Mouse (Mus musculus): ENCODE results near the gene Zfp36l1. TPM values are rescaled to one million over a fixed set of nuclear protein-coding genes. Genes with fewer than 3 reads are reported as not detected.

Zfp36l1 gene
- polyA plus RNA-seq (2017; shearing (Covaris generic)) = 100 to 1,000 TPM; 109 to 177 (median 123) TPM

DNA sequence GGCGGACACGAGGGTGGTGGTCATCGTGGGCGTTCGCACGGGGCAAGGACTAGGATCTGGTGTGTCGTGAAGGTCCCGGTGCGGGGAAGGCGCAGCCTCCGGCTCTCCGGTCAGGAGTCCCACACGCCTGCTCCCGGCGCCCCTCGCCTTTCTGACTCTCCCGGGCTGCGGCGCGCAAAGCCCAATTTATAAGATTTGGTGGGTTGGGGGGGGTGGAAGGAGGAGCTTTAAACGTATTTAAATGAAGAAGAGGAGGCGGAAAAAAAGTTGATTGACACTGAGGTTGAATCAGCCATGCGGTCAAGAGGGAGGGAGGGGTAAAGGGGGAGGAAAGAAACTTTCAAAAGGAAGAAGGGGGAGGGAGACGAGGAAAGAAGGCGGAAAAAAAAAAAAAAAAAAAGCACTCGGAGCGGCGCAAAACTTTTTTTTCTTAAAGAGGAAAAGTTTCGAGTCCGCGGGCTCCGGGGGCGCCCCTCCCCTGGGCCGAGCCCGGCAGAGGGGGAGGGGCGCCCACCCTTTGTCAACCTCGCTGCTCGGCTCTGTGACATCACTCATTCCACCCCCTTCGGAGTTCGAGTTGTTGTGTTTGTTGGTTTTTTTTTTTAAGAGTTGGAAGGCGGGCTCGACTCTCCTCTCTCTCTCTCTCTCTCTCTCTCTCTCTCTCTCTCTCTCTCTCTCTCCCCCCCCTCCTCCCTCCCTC, at the start of gene Zfp36l1:
Gene Zfp36l1 (minus strand): TSS at position 162 of the 700 bp plus-strand sequence.
- ATAC-seq = peak; percentile 55

DNA sequence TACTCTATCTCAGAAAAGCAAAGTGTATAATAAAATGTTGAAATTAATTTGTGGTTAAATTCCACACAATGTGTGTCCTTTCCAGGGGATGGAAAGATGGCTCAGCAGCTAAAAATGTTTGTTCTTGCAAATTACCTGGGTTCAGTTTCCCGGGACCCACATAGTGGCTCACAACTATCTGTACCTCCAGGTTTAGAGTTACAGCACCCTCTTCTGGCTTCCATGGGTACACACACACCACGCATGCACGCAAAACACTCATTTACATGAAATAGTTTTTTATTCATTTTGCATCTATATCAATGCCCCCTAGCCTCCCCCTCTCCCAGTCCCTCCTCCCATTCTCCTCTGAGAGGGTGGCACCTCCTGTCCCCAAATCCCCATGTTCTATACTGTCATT, 49.6 kb upstream of the Zfp36l1 start:
- ATAC-seq = no peak

DNA sequence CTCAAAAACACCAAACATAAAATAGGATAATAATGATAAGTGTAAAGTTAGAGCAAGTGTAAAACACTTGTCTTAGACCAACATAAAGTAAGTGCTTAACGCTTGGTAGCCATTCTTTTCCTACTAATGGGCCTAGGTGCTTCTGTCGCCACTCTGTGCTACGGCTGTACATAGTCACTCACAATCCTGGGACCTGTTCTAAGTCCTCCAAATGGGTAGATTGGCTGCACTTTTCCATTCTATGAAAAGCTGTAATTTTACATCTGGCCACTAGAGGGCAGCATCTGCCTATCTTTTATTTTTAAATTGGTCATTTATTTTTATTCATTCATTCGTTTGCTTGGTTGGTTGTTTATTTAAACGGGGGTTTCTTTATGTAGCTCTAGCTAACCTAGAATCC, 44.9 kb upstream of the Zfp36l1 start:
- ATAC-seq = no peak

DNA sequence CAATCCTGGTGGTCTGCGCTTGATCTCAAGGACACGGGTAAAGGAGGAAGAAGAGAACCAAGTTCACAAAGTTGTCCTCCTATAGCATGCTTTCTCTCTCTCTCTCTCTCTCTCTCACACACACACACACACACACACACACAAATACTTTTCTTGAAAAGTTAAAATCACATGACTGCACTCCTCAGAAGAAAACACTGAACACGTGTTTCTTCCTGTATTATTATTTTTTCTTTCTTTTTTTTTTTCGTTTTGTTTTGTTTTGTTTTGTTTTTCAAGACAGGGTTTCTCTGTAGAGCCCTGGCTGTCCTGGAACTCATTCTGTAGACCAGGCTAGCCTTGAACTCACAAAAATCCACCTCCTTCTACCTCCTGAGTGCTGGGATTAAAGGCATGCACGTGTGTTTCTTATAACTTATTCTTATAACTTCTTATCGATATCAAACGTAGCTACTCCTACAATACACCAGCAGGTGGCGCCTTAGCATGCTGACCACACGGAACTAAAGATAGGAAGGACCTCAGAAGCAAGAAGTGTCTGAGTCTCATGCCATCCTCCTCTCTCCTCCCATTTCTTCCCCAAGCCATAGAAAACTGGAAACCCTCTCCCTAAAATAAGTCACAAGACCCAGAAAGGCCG, 41.0 kb upstream of the Zfp36l1 start:
- no peak for ATAC-seq

DNA sequence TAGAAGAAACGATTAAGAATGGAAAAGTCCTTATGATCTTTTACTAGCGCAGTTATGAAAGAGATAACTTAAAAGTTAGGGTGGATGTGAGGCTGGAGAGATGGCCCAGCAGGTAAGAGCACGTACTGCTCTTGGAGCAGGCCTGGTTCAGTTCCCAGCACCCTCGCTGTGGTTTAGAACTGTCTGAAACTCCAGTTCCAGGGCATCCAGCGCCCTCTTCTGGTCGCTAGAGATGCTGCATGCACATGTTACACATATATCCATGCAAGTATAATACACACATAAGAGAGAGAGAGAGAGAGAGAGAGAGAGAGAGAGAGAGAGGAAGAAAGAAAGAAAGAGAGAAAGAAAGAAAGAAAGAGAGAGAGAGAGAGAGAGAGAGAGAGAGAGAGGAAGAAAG, 40.3 kb upstream of the Zfp36l1 start:
- no peak for ATAC-seq

DNA sequence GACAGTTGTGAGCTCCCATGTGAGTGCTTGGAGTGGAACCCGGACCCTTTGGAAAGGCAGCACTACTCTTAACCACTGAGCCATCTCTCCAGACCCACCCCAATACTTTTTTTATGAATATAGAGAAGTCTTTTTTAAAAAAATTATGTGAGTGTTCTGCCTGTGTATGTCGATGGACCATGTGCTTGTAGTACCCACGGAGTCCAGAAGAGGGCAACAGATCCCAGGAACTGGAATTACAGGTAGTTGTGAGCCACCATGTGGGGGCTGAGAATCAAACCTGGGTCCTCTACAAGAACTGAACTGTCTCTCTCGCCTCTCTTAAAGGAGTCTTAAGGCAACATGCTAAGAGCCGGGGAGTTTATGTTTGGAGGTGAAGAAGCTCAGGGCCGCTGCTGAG, 39.0 kb upstream of the Zfp36l1 start:
- ATAC-seq = no peak

DNA sequence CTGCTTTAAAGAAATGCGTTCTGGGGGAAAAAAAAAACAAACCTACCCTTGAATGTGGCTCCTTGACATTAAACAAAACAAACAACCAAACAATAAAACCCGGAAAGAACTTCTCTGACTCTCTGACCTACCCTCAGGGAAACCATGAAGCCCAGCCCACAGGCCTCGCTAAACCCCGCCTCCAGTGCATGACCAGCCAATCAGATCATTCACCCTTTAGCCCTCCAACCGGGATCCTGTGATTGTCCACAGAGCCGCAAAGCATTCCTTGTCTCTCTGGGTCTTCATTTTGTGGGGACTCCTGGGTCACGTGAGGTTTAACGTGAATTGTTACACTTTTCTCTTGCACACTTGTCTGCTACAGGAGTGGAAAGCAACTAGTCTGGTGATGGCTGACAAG, 37.8 kb upstream of the Zfp36l1 start:
- no peak for ATAC-seq

DNA sequence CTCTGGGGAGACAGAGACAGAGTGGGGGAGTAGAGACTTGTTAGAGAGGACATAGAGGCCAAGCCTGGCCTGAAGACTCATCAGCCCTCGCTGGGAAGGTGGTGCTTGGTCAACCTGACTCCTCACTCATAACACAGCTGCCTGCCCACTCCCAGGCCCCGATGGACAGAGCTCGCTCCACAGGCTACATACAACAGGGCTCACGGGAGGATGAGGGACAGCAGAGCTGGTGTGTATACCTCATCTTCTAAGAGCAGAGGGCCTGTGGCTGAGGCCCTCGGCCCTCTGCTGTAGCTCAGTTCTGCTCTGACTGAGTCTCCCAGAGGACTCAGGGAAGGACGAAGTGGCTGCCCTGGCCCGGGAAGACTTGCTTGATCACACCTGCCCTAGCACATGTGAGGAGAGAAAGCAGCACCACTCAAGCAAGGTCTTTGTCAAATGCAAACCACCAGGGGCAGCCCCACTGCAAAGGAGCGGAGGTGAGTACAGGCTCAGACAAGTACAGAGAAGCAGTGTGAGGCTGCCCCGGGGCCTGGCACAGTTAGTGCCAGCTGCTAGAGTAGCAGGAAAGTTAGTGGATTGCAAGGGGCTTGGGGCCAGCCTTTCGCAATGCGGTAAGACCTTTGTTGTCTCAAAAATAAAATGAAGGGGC, 34.9 kb upstream of the Zfp36l1 start:
- no peak for ATAC-seq

DNA sequence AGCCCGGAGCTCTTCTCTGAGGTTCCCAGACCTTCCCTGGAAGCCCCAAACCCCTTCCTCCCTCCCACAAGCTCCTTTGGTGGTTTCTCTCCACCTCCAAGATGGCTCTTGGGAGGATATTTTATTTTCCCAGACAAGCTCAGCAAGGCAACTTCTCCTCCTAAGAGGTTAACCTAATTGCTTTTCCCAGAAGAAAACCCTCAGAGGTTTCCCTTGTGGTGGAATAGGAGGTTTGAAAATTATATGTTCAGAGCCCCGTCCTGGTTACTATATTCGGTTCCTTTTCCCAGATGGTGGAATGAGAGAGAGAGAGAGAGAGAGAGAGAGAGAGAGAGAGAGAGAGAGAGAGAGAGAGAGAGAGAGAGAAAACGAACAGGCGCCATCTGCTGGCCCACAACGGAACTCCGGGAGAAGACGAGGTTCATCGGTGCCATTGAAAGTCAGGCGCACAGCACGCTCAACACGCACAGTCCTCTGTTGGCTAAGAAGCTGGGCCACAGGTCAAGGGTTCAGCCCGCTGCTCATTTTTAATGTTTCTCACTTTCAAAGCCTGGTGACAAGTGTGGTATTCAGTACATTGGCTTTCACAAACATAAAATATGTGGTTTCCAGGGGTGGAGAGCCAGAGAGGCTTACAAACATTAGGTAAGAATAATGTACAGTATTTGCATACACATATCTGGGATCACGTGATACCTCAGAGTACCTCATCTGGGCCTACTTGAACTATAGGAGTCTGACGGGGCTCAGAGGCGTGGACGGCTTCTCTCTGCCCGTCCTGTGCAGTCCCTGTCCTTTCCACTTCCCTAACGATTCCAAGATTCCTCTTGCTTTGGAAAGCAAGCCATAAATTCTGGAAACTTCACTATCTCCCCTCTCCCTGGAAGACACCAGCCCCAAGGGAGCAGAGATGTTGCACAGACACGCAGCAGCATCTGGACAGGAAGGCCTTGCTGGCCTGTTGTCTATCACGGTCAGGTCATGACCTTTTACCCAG, 33.7 kb upstream of the Zfp36l1 start:
- peak; percentile 50 for ATAC-seq

DNA sequence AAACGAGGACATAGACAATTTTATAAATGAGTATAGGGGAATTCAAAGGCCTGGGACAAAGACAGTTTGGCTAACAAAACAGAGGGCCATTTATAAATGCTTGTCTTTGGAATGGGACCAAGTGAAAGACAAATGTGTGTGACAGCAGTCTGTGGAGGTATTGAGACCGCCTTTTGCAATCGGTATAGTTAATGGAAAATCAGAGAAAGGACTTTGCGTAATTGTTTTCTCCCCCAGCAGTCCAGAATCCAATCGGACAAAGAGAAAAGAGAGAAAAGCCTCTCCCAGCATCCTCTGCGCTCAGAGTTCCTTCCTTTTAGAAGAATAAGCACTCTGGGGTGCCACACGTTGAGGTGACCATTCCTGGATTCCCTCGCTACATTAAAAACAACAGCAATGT, 32.6 kb upstream of the Zfp36l1 start:
- no peak for ATAC-seq

DNA sequence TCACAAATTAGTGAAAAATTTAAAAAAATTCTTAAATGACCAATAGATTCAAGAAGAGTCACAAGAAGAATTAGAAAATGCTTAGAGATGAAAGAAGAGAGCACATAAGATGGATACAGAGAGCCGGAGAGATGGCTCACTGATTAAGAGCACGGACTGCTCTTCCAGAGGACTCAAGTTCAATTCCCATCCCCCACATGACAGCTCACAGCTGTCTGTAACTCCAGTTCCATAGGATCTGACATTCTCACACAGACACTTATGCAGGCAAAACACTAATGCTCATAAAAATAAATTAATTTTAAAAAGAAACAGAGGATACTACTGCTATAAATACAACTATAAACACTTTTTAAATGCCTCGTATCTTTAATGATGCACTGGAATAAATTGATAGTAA, 32.0 kb upstream of the Zfp36l1 start:
- no peak for ATAC-seq

DNA sequence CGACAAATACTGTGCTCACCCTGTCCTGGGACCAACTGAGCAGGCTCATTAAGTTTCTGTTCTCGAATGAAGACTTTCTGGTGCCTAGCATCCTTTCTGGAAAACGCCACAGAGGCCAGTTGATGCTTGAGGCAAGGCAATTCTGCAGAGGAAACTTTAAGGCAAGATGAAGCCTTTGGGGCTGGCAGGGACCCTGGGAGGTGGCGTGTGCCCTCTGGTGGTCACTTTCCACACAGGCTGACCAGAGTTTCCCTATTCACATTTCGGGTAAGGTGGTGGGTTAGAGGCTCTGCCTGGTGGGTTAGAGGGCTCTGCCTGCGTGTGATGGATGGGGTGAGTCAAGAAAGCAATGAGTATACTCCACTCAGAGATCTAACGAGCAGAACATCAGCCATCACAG, 28.7 kb upstream of the Zfp36l1 start:
- ATAC-seq = peak; percentile 66

DNA sequence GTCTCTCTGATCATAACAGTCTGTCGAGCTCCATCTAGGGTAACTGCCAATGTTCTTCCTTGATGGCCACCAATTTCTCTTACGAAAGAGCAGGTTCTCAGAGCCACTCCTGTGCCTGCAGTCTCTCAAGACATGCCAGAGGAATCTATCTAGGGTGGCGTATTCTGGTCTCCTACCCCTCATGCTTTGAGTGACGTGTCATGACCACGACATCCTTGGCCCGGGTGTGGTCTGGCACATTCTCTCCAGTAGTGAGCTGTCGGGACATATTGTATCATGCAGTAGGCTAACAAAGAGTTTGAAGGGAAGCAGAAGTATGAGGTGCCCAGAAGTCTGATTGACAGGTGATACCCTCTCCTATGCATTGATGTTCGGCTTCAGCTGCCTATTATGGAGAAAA, 28.2 kb upstream of the Zfp36l1 start:
- ATAC-seq = no peak

DNA sequence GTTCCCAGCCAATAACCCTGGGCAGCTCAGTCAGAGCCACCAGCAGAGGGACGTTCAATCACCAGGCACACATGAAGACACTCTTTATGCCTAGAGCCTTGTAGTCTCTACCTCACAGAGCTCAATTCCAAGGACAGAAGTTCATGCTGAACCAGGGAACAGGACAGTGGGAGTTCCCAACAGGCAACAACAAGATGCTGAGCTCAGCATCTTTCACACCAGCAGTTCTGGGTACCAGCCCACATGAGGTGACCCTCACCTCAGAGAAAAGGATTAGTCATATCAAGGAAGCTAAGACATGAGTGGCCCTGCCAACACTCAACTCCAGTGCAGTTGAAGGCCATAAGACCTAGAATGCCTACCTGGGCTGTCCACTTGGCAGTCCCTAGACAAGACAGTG, 24.9 kb upstream of the Zfp36l1 start:
- no peak for ATAC-seq

DNA sequence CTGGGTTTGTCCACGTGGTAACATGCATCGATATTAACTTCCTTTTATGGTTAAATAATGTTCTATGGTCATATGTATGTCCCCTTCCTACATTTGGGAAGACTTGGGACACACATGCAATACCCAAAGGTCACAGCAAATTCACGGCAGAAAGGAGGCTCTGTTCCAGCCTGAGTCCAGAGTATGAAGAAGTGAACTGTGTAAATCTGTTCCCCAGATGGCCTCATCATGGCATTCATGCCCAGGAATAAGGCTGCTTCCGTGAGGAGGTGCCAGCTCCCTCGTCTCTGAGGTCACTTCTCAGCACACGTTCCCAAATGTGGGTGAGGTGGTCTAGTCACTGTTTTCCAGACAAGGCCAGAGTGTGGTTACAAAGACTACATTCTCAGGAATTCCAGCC, 24.4 kb upstream of the Zfp36l1 start:
- no peak for ATAC-seq

DNA sequence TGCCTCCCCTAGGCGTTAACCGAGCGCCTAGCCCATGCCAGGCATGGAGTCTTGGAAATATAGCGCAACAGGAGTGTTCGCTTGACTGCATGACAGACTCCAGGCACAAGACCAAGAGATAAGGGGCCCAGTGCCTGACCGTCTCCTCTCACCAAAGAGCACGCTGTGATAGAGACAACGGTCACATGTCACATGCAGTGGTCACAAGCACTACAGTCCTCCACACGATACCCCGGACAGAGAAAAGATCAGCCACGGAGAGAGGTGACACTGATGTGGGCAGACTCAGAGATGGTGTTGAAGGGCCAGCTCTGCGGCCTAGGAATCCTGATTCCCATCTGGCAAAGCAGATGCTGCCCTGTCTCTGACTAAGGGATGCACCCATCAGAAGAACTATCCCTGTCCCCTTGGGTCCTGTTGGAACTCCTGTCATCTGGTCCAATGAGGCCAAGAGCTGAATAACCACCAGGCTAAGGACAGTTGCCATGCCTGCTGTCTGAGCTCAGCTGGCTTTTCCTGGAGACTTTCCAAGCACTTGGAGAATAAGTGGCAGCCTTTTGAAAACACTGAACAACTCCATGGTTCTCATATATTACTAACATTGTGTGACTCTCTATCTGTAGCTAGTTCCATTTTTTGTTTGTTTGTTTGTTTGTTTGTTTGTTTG, 23.6 kb upstream of the Zfp36l1 start:
- no peak for ATAC-seq

DNA sequence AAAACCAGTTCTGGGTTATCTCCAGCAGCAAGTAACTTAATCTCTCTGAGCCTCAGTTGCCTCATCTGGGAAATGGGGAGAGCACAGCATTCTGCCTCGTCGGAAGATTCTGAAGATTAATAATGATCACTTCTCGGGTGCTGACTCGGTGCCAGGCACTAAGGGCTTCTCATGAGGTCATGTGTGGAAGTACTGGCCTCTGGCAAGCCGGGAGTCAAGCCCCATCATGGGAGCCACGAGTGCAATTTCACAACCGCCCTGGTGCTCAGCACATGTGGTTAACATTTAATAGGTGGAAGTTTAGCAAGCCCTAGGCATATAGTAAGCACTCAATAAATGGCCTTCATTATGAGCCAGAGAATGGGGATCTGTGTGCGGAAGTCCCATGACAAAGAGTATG, 22.4 kb upstream of the Zfp36l1 start:
- ATAC-seq = no peak

DNA sequence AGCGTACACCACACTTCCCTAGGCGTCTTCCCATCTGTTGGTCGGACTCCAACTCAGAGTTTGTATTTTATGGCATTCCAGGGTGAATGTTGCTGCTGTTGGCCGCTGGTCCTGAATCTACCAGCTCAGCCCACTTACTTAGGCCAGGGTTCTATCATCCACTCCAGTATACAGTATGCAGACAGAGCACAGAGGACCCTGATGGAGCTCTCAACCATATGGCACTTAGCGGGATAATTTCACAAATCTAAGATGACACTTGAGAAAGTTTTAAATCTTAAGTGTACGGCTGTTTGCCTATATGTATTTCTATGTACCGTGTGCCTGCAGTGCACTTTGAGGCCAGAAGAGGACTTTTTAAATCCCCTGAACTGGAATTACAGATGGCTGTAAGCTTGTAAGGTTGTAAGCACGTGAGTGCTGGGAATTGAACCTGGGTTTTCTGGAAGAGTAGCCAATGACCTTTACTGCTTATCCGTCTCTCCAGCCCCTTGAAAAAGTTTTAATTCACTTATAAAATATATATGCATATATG, 20.3 kb upstream of the Zfp36l1 start:
- no peak for ATAC-seq

DNA sequence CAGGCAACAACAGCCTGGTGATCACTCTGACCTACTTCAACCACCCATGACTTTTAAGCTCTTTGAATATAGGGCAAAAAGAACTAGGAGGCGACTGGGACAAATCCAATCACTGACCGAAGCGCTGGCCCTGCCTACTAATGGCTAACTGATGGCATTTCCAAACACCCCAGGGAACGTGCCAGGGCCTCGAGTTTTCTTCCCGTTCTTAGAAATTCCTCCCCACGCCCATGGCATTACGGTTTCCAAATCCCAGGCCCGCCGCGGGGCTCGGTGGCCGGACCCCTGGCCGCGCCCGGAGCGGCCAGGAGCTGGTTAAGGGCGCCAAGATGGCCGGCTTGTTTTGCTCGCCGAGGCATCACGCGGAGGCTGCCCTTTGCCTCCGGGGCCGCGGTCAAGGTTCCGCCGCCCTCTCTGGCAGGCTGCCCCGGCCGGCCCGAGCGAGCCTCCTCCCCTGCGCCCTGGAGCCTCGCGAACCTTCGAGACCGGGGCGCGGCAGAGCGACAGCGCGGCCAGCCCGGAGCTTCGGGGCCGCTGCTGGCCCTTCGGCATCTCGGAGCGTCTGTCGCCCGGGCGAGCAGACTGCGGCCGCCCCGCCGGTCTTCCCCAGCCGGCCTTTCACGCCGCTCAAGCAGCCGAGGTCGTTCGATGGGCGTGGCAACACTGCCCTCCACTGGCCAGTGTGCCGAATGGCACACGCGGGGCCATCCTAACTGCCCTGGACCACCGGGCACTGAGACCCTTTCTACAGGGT, 19.6 kb upstream of the Zfp36l1 start:
- peak; percentile 32 for ATAC-seq

DNA sequence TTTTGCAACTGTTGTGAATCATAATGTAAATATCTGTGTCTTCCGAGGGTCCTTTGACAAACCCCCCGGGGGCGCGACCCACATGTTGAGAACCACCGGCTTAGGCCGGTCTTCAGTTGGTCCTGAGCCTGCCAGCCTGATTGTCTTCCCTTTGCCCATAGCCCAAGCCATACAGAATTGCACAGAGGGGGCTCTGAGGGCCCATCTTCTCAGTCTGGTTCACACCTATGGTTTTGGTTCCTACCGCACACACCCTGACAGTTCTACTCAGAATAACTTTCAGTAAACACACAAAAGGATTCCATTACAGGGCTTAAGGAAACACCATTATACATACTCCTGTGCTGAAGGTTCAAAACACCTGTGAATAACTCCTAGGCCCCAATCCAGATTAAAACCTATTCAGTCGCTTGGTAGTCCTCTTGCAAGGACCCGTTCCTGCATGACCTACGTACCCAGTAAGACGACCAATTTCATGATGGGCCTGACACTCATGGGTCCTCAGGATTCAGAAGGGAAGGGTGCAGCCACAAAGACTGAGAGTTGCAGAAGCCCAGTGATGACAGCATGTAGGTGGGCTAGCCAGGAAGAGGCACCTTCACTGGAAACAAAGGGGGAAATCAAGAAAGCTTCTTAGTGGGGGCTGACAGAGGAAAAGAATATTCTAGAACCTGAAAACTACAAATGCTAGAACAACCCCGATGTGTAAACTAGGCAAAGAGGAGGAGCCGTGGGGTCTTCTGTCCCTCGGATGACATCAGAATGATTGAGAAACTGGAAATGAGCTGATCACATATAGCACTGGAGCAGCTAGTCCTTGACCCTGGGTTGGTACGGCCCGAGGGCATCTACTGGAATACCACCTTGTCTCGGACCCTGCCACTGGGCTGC, 18.8 kb upstream of the Zfp36l1 start:
- peak; percentile 14 for ATAC-seq

Data from inflammation-experienced regulatory T-cells, adult 6 months (primary cell).